Comparison of ENCODE assay signal across 26 mouse cellular contexts in the genomic region with DNA sequence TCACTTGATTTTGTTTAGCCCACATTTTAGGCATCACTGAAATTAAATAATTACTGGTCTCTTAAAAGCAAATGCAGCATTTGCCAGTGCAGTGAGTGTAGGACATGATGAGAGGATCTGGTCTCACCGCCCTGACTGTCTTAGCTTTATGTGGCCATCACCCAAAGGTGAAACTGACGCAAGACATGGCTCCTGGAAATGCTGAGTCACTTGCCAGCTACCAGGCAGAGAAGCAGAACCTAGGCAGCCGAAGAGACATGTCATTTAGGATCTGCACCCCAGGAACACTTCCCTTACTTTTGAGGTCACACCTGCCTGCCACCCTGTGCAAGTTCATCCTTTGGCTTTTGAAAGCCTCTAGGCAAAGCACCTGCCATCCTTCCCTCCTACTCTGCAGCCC.
DNase-seq lines count a peak whose midpoint lies in the region; ATAC-seq and TF ChIP-seq lines count a peak whose summit lies in the region.
"Had no signal": no experiment of that assay in that cellular context is flagged by ENCODE, and none has a peak within 500 bp of the region (broad histone marks: within the 10 kb centered on the region; RNA-seq: fewer than 3 reads in every experiment).

No protein-coding gene starts in this region.

- DNase-seq in liver, adult 2 months (ENCODE audit: extremely low read depth, low read depth, low spot score): peak; percentile 53
- DNase-seq in liver, postnatal 0 days: no peak
- DNase-seq in CH12.LX (ENCODE audit: extremely low read depth): peak; percentile 15
- peak; percentile 3 for DNase-seq in c-Kit-positive CD71-positive TER-119-positive erythroid progenitor cells, embryonic 14.5 days (ENCODE audit: low spot score)
- DNase-seq in gastrocnemius, postnatal 14 days: no peak
- no peak for DNase-seq in thymus, postnatal 25 days
- DNase-seq in adrenal gland, adult (ENCODE audit: inconsistent age in 2 of 2, low spot score in 1 of 2): no peak
- DNase-seq: adrenal gland, postnatal 10 days; cerebellum, adult 11-12 months; cerebellum, adult 8-10 months; cerebellum, postnatal 10 days; cerebellum, postnatal 36 days; gastrocnemius, postnatal 36 days; heart, adult 2 months; heart, postnatal 14 days; heart, postnatal 4 days had no signal

- no peak for TF ChIP-seq RAD21 in CH12.LX (IDR thresholded peaks at IDR 0.05; ENCODE audit: low read depth, low read length)

- dilution Hi-C loops in CH12.LX (cut with MboI; ENCODE audit: extremely low pct_ligation_motif_present, extremely low pct_unique_long_range_greater_than_20kb, low sequenced_read_pairs): no loop called here

- no peaks in the 10 kb centered on the region for H3K27me3 ChIP-seq in liver, adult 2 months (ENCODE audit: control insufficient read depth, insufficient read depth, low read length)
- no peaks in the 10 kb centered on the region for H3K27me3 ChIP-seq in liver, postnatal 0 days (ENCODE audit: insufficient read depth, low read length)
- no peaks in the 10 kb centered on the region for H3K27me3 ChIP-seq in CH12.LX (replicated peaks)
- H3K27me3 ChIP-seq: embryonic facial prominence, embryonic 13.5 days; heart, embryonic 13.5 days had no signal

- in situ Hi-C loops in CH12.LX (cut with MboI; ENCODE audit: low pct_ligation_motif_present, low pct_unique_long_range_greater_than_20kb, low sequenced_read_pairs): no loop called here

- WGBS in liver, adult 2 months: 56% methylated on average over 3 of the region's 3 CpGs
- WGBS in liver, postnatal 0 days (ENCODE audit: insufficient replicate concordance): 65% methylated on average over 3 of the region's 3 CpGs

- no peak overlapping the region for H3K4me3 ChIP-seq in liver, adult 2 months (ENCODE audit: insufficient read depth, low read depth, low read length)
- H3K4me3 ChIP-seq in liver, postnatal 0 days (ENCODE audit: low read depth, low read length): no peak overlapping the region
- no peak overlapping the region for H3K4me3 ChIP-seq in CH12.LX (replicated peaks in 1 of 3; ENCODE audit: low read depth in 2 of 3, low read length in 2 of 3, poor library complexity in 1 of 3)
- H3K4me3 ChIP-seq: embryonic facial prominence, embryonic 10.5 days; embryonic facial prominence, embryonic 13.5 days; heart, adult 2 months; heart, embryonic 10.5 days; heart, embryonic 13.5 days had no signal

- TF ChIP-seq CTCF in liver, adult 2 months (IDR thresholded peaks at IDR 0.05; ENCODE audit: low read depth, low read length): no peak
- no peak for TF ChIP-seq CTCF in liver, postnatal 0 days (IDR thresholded peaks at IDR 0.05; ENCODE audit: low read depth)
- TF ChIP-seq CTCF in CH12.LX (conservative IDR thresholded peaks at IDR 0.05 in 1 of 2, IDR thresholded peaks at IDR 0.05 in 1 of 2; ENCODE audit: low read depth in 2 of 2, low read length in 2 of 2): no peak

- H3K27ac ChIP-seq in liver, adult 2 months (replicated peaks; ENCODE audit: insufficient read depth, low read depth, low read length): no peak overlapping the region
- no peak overlapping the region for H3K27ac ChIP-seq in liver, postnatal 0 days (ENCODE audit: low read depth)
- no peak overlapping the region for H3K27ac ChIP-seq in CH12.LX (ENCODE audit: insufficient read depth, low read depth)
- H3K27ac ChIP-seq: embryonic facial prominence, embryonic 10.5 days; embryonic facial prominence, embryonic 13.5 days; heart, adult 2 months; heart, embryonic 10.5 days; heart, embryonic 13.5 days; hindbrain, embryonic 14.5 days; hindbrain, postnatal 0 days had no signal

- no peak for TF ChIP-seq POLR2A in liver, adult 2 months (IDR thresholded peaks at IDR 0.05; ENCODE audit: extremely low read depth, insufficient read depth, low read length)
- TF ChIP-seq POLR2A in CH12.LX (IDR thresholded peaks at IDR 0.05; ENCODE audit: low read depth, low read length): no peak

- H3K4me1 ChIP-seq in liver, adult 2 months (ENCODE audit: control insufficient read depth, insufficient read depth, low read length): no peaks in the 10 kb centered on the region
- no peaks in the 10 kb centered on the region for H3K4me1 ChIP-seq in liver, postnatal 0 days (ENCODE audit: insufficient read depth)
- H3K4me1 ChIP-seq in CH12.LX (ENCODE audit: control insufficient read depth in 1 of 2, insufficient read depth in 2 of 2): peaks cover 4 to 8% of the 10 kb centered on the region in 2 experiments
- H3K4me1 ChIP-seq: embryonic facial prominence, embryonic 13.5 days; heart, embryonic 13.5 days had no signal

- intact Hi-C loops in gastrocnemius, postnatal 14 days (cut with DNase I; ENCODE audit: low total_unique reads): no loop called here

- ATAC-seq in liver, postnatal 0 days: no peak
- ATAC-seq: CD4-positive, CD25-positive, alpha-beta regulatory T cell, adult 4 months; forebrain, embryonic 14.5 days; hindbrain, postnatal 0 days; inflammation-experienced regulatory T-cells, adult 6 months; intestine, embryonic 16.5 days had no signal

- no peak overlapping the region for H3K9ac ChIP-seq in liver, adult 2 months (ENCODE audit: low read depth, low read length)
- H3K9ac ChIP-seq in liver, postnatal 0 days (replicated peaks): no peak overlapping the region
- H3K9ac ChIP-seq in CH12.LX (ENCODE audit: insufficient read depth, low read depth): no peak overlapping the region
- H3K9ac ChIP-seq: embryonic facial prominence, embryonic 13.5 days; heart, embryonic 13.5 days; hindbrain, embryonic 14.5 days had no signal

- no peaks in the 10 kb centered on the region for H3K36me3 ChIP-seq in liver, adult 2 months (ENCODE audit: control insufficient read depth, insufficient read depth, low read length)
- no peaks in the 10 kb centered on the region for H3K36me3 ChIP-seq in liver, postnatal 0 days (replicated peaks; ENCODE audit: insufficient read depth, low read length)
- no peaks in the 10 kb centered on the region for H3K36me3 ChIP-seq in CH12.LX (replicated peaks in 1 of 2; ENCODE audit: control insufficient read depth in 1 of 2, insufficient read depth in 1 of 2, low read length in 1 of 2)
- H3K36me3 ChIP-seq: embryonic facial prominence, embryonic 10.5 days; embryonic facial prominence, embryonic 13.5 days; heart, embryonic 10.5 days; heart, embryonic 13.5 days had no signal

- H3K79me2 ChIP-seq in liver, adult 2 months (ENCODE audit: control insufficient read depth, insufficient read depth, low read length): no peaks in the 10 kb centered on the region
- H3K79me2 ChIP-seq in CH12.LX (replicated peaks; ENCODE audit: control insufficient read depth, extremely low read depth, insufficient read depth, poor library complexity, severe bottlenecking): no peaks in the 10 kb centered on the region

- H3K4me2 ChIP-seq in liver, postnatal 0 days (ENCODE audit: low read depth, low read length): no peak overlapping the region
- H3K4me2 ChIP-seq in CH12.LX (ENCODE audit: insufficient read depth, low read depth, poor library complexity, severe bottlenecking): no peak overlapping the region
- H3K4me2 ChIP-seq: embryonic facial prominence, embryonic 13.5 days; heart, embryonic 13.5 days; hindbrain, embryonic 14.5 days had no signal

- no peak for TF ChIP-seq EP300 in liver, postnatal 0 days (IDR thresholded peaks at IDR 0.05; ENCODE audit: low read depth)
- TF ChIP-seq EP300 in CH12.LX (IDR thresholded peaks at IDR 0.05; ENCODE audit: low read length): no peak; the same call in 1 of the 2 replicates

- H3K9me3 ChIP-seq in liver, postnatal 0 days (ENCODE audit: low read length): no peaks in the 10 kb centered on the region
- no peaks in the 10 kb centered on the region for H3K9me3 ChIP-seq in CH12.LX (replicated peaks; ENCODE audit: low read length)
- H3K9me3 ChIP-seq: embryonic facial prominence, embryonic 10.5 days; embryonic facial prominence, embryonic 13.5 days; heart, embryonic 10.5 days; heart, embryonic 13.5 days had no signal

TF ChIP-seq in CH12.LX, 34 proteins besides CTCF, POLR2A, EP300 and RAD21:
- 0 out of 2 replicates have a peak, but pooled peaks have one; percentile 30 for TF ChIP-seq MAFK (IDR thresholded peaks at IDR 0.05; ENCODE audit: insufficient replicate concordance, low read length)
- TF ChIP-seq KAT2A (IDR thresholded peaks at IDR 0.05; ENCODE audit: insufficient replicate concordance, low read length): no peak
- TF ChIP-seq JUND (conservative IDR thresholded peaks at IDR 0.05; ENCODE audit: low read depth, low read length): peak; percentile 34; the same call in 1 of the 2 replicates
TF ChIP-seq in CH12.LX: peak in this region for 2.

Comparison
In these comparisons a context has a peak if more than half of its experiments do, and no peak if none do; other contexts are left out.
1. DNase-seq: peak in liver, adult 2 months (single experiment), CH12.LX (single experiment) and c-Kit-positive CD71-positive TER-119-positive erythroid progenitor cells, embryonic 14.5 days (single experiment); none in liver, postnatal 0 days (single experiment), gastrocnemius, postnatal 14 days (single experiment), thymus, postnatal 25 days (single experiment) and adrenal gland, adult (0 of 2).